Mouse (Mus musculus) brain, embryonic 14.5 days (tissue): ENCODE measurements around the gene Cbx2. TPM values are rescaled to one million over a fixed set of nuclear protein-coding genes. Genes with fewer than 3 reads are reported as not detected.

Source experiments
- DNase-seq: peaks from one replicate; pipeline ENCODE4 v3.0.0-alpha.2; 2011; ENCODE audit warnings: low read depth
- CTCF ChIP-seq: fragments of 200-500 bp; IDR thresholded peaks from 2 replicates; pipeline ENCODE4 v1.5.1; 2012; ENCODE audit warnings: inconsistent platforms, mild to moderate bottlenecking, moderate library complexity, borderline replicate concordance; ENCODE audit not compliant: insufficient read depth, insufficient read length; ENCODE audit errors: extremely low read depth
- POLR2A ChIP-seq: fragments of 200-500 bp; IDR thresholded peaks from 2 replicates; pipeline ENCODE4 v1.6.1; 2012; ENCODE audit warnings: mild to moderate bottlenecking, inconsistent platforms, borderline replicate concordance; ENCODE audit not compliant: poor library complexity, insufficient read depth, insufficient read length, severe bottlenecking; ENCODE audit errors: extremely low read depth
- polyA plus RNA-seq: library from polyadenylated mRNA; depleted of rRNA; stranded (reverse); fragments of >200 nt; gene quantifications from 2 replicates; pipeline ENCODE4 v1.2.3, GENCODE M21; 2012

Gene Cbx2
- polyA plus RNA-seq, 1 experiment, result 30.0 TPM

DNA sequence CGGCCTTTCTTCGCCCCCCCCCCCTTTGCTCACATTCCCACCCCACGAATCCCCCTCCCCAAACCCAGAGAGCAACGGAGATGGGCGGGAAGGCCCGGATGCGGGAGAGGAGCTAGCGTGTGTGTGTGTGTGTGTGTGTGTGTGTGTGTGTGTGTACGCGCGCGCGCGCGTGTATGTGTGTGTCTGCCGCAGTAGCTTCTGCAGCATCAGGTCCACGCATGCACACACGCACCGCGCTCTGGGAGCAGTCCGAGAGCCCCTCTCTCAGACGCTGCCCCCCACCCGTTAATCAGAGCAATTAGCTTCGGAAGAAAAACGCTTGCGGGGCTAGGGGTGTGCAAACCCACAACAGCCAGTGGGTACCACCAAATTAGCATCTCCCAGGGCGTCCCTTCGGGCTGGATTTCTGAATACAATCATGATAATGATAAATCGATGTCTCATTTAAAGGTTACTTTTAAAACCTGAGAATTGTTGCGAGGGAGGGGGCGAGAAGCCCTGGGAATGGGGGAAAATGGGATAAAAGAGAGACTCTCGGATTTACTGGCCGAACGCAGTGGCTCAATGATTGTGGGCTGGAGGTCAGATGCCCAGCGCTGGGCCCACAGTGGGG lies 31.1 kb downstream of the Cbx2 start:
- DNase-seq, result peak; percentile 94
- TF ChIP-seq CTCF (no peak), POLR2A (no peak; the same call in 1 of the 2 replicates)

DNA sequence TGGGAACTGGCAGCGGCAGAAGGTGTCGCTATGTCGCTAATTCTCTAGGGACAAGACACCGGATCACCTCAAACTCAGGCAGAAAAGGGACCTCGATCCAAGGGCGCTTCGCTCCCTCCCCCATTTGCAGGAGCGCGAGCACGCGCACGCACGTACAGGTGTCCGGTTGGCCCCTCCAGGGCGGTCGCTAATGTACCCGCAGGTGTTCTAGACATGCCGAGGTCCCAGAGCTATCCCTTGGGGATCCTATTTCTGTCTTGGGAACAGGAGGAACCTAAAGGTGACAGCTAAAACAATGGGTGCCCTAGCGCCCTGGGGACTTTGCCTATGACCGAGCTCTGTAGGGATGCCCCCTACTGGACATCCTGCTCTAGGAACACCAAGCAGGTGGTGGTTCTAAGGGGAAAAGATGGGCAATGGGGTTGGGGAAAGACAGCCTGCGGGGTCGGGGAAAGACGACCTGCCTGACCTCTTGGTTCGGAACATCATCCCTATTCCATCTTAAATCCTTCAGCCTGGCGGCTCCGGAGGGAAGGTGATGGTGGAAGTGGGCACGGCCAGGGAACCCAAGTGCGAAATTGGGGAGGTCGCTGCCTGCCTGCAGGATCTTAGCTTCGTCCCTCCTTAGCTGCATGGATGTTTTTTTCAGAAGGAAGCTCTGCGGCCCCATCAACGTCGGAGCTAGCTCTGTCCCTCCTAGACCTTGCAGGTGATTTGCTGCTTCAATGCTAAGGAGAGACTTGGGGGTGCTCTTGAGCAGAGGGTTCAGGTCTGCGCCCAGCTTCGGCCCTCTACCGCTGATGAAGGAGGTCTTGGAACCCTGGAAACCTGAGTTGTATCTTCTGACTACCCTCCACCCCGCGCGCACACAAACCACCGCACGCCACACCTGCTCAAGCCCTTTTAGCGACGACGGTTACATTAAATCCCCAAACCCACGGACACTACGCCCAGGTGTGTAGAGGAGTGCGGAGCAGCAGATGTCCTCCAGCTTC lies 31.9 kb downstream of the Cbx2 start:
- TF ChIP-seq CTCF, result peak; percentile 58; the same call in 1 of the 2 replicates
- no peak for TF ChIP-seq POLR2A
- DNase-seq, result peak; percentile 74

DNA sequence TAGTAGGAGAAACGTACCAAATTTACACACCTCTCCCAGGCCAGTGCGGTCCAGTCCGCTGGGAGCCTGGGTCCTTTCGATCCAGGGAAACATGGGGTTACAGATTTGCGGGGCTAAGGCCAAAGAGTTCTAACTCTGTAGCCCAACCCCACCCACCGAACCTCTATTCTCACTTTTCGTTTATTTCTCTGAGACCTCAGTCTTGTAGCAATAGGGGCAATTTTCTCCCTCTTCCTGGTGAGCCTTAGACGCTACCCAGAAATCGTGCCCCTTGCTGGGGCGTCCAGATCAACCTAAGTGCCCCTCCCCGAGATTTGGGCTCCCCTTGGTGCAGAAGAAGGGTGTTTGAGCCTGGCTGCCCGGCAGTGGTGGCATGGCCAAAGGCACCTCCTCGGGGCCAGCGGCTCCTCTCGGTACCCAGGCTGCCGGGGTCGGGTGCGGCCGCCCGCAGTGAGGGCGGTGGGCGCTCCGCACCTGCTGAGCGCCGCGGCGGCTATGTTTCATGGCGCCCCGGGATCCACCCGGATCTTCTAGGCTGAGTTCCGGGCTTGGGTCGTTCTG lies 32.9 kb downstream of the Cbx2 start:
- no peak for DNase-seq
- TF ChIP-seq POLR2A (no peak), CTCF (no peak)

- TF ChIP-seq CTCF (no peak), POLR2A (peak; percentile 54)
- DNase-seq, result peak; percentile 80
Observed at GRCm38 (mm10) chr11:119056301-119057211, 33.8 kb downstream of the Cbx2 start.

DNA sequence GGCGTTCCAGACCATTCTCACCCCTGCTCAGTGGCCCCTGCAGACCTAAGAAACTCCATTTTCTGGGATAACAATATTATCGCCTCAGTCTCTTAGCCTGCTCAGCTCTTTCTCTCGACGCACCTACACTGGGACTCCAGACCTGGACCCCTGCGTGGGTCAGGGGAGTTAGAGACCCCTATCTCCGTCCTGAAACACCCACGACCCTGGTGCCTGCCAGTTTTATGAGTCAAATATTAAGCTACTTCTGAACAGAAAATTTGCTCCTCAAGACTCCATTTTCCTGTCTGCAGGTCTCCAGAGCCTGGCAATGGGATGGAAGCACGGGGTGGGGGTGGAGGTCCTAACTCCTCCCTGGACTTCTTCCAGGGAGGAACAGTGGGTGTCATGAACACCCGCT lies 34.5 kb downstream of the Cbx2 start:
- DNase-seq, result peak; percentile 52
- TF ChIP-seq CTCF (no peak), POLR2A (no peak)

- TF ChIP-seq CTCF, result peak; percentile 21; the same call in 1 of the 2 replicates
- TF ChIP-seq POLR2A, result no peak
- peak; percentile 59 for DNase-seq
Observed at GRCm38 (mm10) chr11:119058041-119058995, 35.6 kb downstream of the Cbx2 start.

GRCm38 (mm10) chr11:119059256-119059655 lies 36.5 kb downstream of the Cbx2 start:
- peak; percentile 1 for DNase-seq

DNA sequence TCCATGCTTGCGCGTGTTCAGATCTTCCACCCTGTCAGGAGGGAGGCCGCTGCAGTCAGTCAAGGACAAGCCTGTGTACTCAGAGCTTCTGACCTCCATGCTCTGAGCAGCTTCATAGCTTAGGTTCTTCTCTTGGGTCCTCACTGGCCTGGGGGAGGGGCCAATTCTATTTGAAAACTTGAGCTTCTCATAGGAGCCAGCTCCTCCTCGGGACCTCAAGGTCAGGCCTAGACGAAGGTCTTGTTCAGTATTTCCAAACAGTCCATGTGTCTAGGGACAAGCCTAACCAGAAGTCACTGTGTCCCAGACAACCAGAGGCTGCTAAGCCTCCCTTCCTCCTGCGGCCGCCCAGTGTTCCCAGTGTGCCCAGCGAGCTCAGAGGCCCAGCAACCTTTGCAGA lies 44.1 kb downstream of the Cbx2 start:
- DNase-seq, result no peak
- TF ChIP-seq POLR2A (no peak), CTCF (no peak)

More at GRCm38 (mm10) chr11:119059256-119059655, 36.5 kb downstream of the Cbx2 start:
- TF ChIP-seq POLR2A (no peak), CTCF (no peak)

GRCm38 (mm10) chr11:119072239-119072638 lies 49.5 kb downstream of the Cbx2 start:
- TF ChIP-seq CTCF, result no peak
- TF ChIP-seq POLR2A, result no peak
- DNase-seq, result no peak
